Comparison of ENCODE assay signal across 22 mouse cellular contexts in genomic region chr19:10268851-10269250, GRCm38 (mm10). TPM values are rescaled to one million over a fixed set of nuclear protein-coding genes. Genes with fewer than 3 reads are reported as not detected.
DNase-seq lines count a peak whose midpoint lies in the region; ATAC-seq and TF ChIP-seq lines count a peak whose summit lies in the region.
"Had no signal": no experiment of that assay in that cellular context is flagged by ENCODE, and none has a peak within 500 bp of the region (broad histone marks: within the 10 kb centered on the region; RNA-seq: fewer than 3 reads in every experiment).

No protein-coding gene starts in this region.

- DNase-seq in ES-E14 (ENCODE audit: low read depth, low spot score) = no peak
- DNase-seq in ZHBTc4 (ENCODE audit: low read depth, low spot score) = peak; percentile 70
- DNase-seq in adrenal gland, adult 18-20 months (ENCODE audit: low spot score in 2 of 2) = no peak
- no peak for DNase-seq in cerebellum, adult 11 months
- DNase-seq: adrenal gland, adult 2 months; adrenal gland, postnatal 10 days; adrenal gland, postnatal 25 days; cerebellum, adult 11-12 months; cerebellum, adult 2 months; cerebellum, adult 9-10 months; cerebellum, postnatal 10 days; cerebellum, postnatal 25 days had no signal

- H3K27me3 ChIP-seq in E14TG2a.4 (ENCODE audit: insufficient read depth, low read length) (peaks cover 13% of the 10 kb centered on the region), ES-Bruce4 (ENCODE audit: control insufficient read depth, insufficient read depth, low read length, poor library complexity, severe bottlenecking) (no peaks in the 10 kb centered on the region)
- H3K27me3 ChIP-seq: embryonic facial prominence, embryonic 12.5 days had no signal

- H3K4me3 ChIP-seq in E14TG2a.4 (replicated peaks; ENCODE audit: low read length) (peak overlapping the region; percentile 47), ES-Bruce4 (ENCODE audit: low read depth, low read length) (peak overlapping the region; percentile 11; the same call in 1 of the 2 replicates), ES-E14 (ENCODE audit: insufficient read depth in 1 of 2, low read depth in 1 of 2, low read length in 2 of 2, poor library complexity in 1 of 2, severe bottlenecking in 1 of 2) (peak overlapping the region in 1 of 2 experiments; percentile 44; a peak in 2 of 4 replicates)
- H3K4me3 ChIP-seq: embryonic facial prominence, embryonic 10.5 days; embryonic facial prominence, embryonic 12.5 days; forebrain, embryonic 10.5 days; forebrain, embryonic 12.5 days had no signal

- H3K36me3 ChIP-seq in E14TG2a.4 (ENCODE audit: insufficient read depth, low read length) (no peaks in the 10 kb centered on the region), ES-Bruce4 (ENCODE audit: control insufficient read depth, insufficient read depth, low read length, poor library complexity, severe bottlenecking) (no peaks in the 10 kb centered on the region), ES-E14 (ENCODE audit: control insufficient read depth, insufficient read depth, low read length, poor library complexity, severe bottlenecking) (no peaks in the 10 kb centered on the region)
- H3K36me3 ChIP-seq: embryonic facial prominence, embryonic 10.5 days; embryonic facial prominence, embryonic 12.5 days; forebrain, embryonic 10.5 days; forebrain, embryonic 12.5 days had no signal

- H3K9me3 ChIP-seq in E14TG2a.4 (ENCODE audit: low read length) = no peaks in the 10 kb centered on the region
- no peaks in the 10 kb centered on the region for H3K9me3 ChIP-seq in ES-Bruce4 (replicated peaks; ENCODE audit: control insufficient read depth, insufficient read depth, low read length, poor library complexity, severe bottlenecking)
- no peaks in the 10 kb centered on the region for H3K9me3 ChIP-seq in ES-E14 (ENCODE audit: control insufficient read depth, insufficient read depth, low read depth, low read length)
- H3K9me3 ChIP-seq: embryonic facial prominence, embryonic 10.5 days; embryonic facial prominence, embryonic 12.5 days; forebrain, embryonic 10.5 days; forebrain, embryonic 12.5 days had no signal

- H3K4me1 ChIP-seq in E14TG2a.4 (replicated peaks; ENCODE audit: low read depth, low read length) = peaks cover 96% of the 10 kb centered on the region
- peaks cover 12% of the 10 kb centered on the region for H3K4me1 ChIP-seq in ES-Bruce4 (ENCODE audit: control insufficient read depth, insufficient read depth, low read length)
- H3K4me1 ChIP-seq in ES-E14 (ENCODE audit: control insufficient read depth in 2 of 2, insufficient read depth in 2 of 2, low read length in 2 of 2, poor library complexity in 1 of 2) = peaks cover 11 to 41% of the 10 kb centered on the region in 2 experiments

- in situ Hi-C loops in ES-E14 (cut with MboI; ENCODE audit: low sequenced_read_pairs in 2 of 2, unreplicated experiment in 2 of 2) = no loop called here

- no peak for TF ChIP-seq POLR2A in ES-Bruce4 (IDR thresholded peaks at IDR 0.05; ENCODE audit: insufficient read depth, low read length)

- no peak for TF ChIP-seq EP300 in ES-Bruce4 (IDR thresholded peaks at IDR 0.05; ENCODE audit: insufficient read depth, low read depth, low read length)

- H3K9ac ChIP-seq in ES-Bruce4 (ENCODE audit: low read depth, poor library complexity, severe bottlenecking) (no peak overlapping the region), ES-E14 (ENCODE audit: insufficient read depth, low read depth, low read length, poor library complexity, severe bottlenecking) (peak overlapping the region; percentile 14; the same call in 1 of the 2 replicates)
- H3K9ac ChIP-seq: embryonic facial prominence, embryonic 12.5 days; forebrain, embryonic 12.5 days had no signal

- H3K27ac ChIP-seq in ES-Bruce4 (ENCODE audit: insufficient read depth, low read length) = no peak overlapping the region
- H3K27ac ChIP-seq in ES-E14 (ENCODE audit: insufficient read depth, low read depth, low read length, poor library complexity, severe bottlenecking) = no peak overlapping the region
- H3K27ac ChIP-seq: embryonic facial prominence, embryonic 10.5 days; embryonic facial prominence, embryonic 12.5 days; forebrain, embryonic 10.5 days; forebrain, embryonic 12.5 days had no signal

- ATAC-seq in activated CD4-positive, CD25-positive, alpha-beta regulatory T cell, adult 4 months = no peak
- ATAC-seq: forebrain, embryonic 14.5 days; forebrain, embryonic 16.5 days had no signal

- TF ChIP-seq CTCF in E14TG2a.4 (conservative IDR thresholded peaks at IDR 0.05; ENCODE audit: low read length) = no peak
- TF ChIP-seq CTCF in ES-Bruce4 (IDR thresholded peaks at IDR 0.05; ENCODE audit: low read depth, low read length) = no peak

TF ChIP-seq in ES-E14, 5 proteins besides CTCF, POLR2A, EP300 and RAD21:
- no peak for TF ChIP-seq HCFC1 (IDR thresholded peaks at IDR 0.05; ENCODE audit: borderline replicate concordance, insufficient read depth, low read length)
- TF ChIP-seq ZNF384 (IDR thresholded peaks at IDR 0.05; ENCODE audit: low read depth, low read length) = no peak
- no peak for TF ChIP-seq ZC3H11A (IDR thresholded peaks at IDR 0.05; ENCODE audit: borderline replicate concordance, low read depth, low read length)
- no peak for TF ChIP-seq MAFK (IDR thresholded peaks at IDR 0.05; ENCODE audit: insufficient read depth, low read depth, low read length)
- no peak for TF ChIP-seq CHD2 (IDR thresholded peaks at IDR 0.05; ENCODE audit: low read depth, low read length)

RNA-seq across cellular contexts. Expression of gene Myrf, which starts 28.3 kb away (rescaled TPM):
- 15.0 and 15.9 TPM in 2 replicates for polyA plus RNA-seq in ES-Bruce4 (2011; ENCODE audit: insufficient read depth, insufficient read length, low read depth, missing spikeins)
- total RNA-seq in ES-E14 (2012; rRNA removed) = 35.9 and 58.1 TPM in 2 replicates
- polyA plus RNA-seq in activated CD4-positive, CD25-positive, alpha-beta regulatory T cell, adult 4 months (2017; shearing (Covaris generic)) = under 1 TPM in 1 of 2 experiments, not detected in 1; 0.09 TPM
- total RNA-seq in adrenal gland, adult 18-20 months (2021) = 1 to 10 TPM; 2.1 to 2.8 TPM

RNA-seq across cellular contexts. Expression of gene Dagla, which starts 35.8 kb away (rescaled TPM):
- polyA plus RNA-seq in ES-Bruce4 (2011; ENCODE audit: insufficient read depth, insufficient read length, low read depth, missing spikeins) = 1.2 and 1.6 TPM in 2 replicates
- 1.2 and 1.6 TPM in 2 replicates for total RNA-seq in ES-E14 (2012; rRNA removed)
- under 1 TPM in 1 of 2 experiments, not detected in 1; 0.20 TPM for polyA plus RNA-seq in activated CD4-positive, CD25-positive, alpha-beta regulatory T cell, adult 4 months (2017; shearing (Covaris generic))
- total RNA-seq in adrenal gland, adult 18-20 months (2021) = 10 to 100 TPM in 1 of 2 experiments, 1 to 10 TPM in 1; 6.2 to 12.5 TPM
- total RNA-seq: MEL had no signal
